Mouse (Mus musculus) splenic B cell, adult 2 months (primary cell): ENCODE results near the gene Trpv2.
A peak's percentile ranks its signal among the peaks of the same experiment; 100 is the strongest.

ENCODE experiments used
- DNase-seq: peaks from one replicate; pipeline ENCODE4 v3.0.0-alpha.2; 2011; ENCODE audit warnings: low read depth, low spot score
- H3K27me3 ChIP-seq: 2 replicates; pipeline ENCODE4 v1.6.1; 2012; ENCODE audit warnings: mild to moderate bottlenecking, low read length, moderate library complexity, mixed read lengths; ENCODE audit not compliant: control insufficient read depth, poor library complexity, insufficient read depth, severe bottlenecking
- H3K36me3 ChIP-seq: 2 replicates; pipeline ENCODE4 v1.6.1; 2012; ENCODE audit warnings: mild to moderate bottlenecking, low read length, moderate library complexity, mixed read lengths; ENCODE audit not compliant: control insufficient read depth, poor library complexity, insufficient read depth, severe bottlenecking

Gene Trpv2

GRCm38 (mm10) chr11:62604886-62605618, 30.8 kb downstream of the Trpv2 start:
- Histone ChIP-seq H3K27me3 (no peaks in the 10 kb centered on the region), H3K36me3 (peaks cover 26% of the 10 kb centered on the region)
- no peak for DNase-seq

- Histone ChIP-seq H3K36me3 (peaks cover 26% of the 10 kb centered on the region), H3K27me3 (no peaks in the 10 kb centered on the region)
- no peak for DNase-seq
Measured at GRCm38 (mm10) chr11:62605619-62606298, 31.5 kb downstream of the Trpv2 start.

- Histone ChIP-seq H3K36me3 (peaks cover 26% of the 10 kb centered on the region), H3K27me3 (no peaks in the 10 kb centered on the region)
- DNase-seq, result no peak
Measured at GRCm38 (mm10) chr11:62606299-62607169, 32.2 kb downstream of the Trpv2 start.

- DNase-seq, result no peak
- Histone ChIP-seq H3K36me3 (peaks cover 26% of the 10 kb centered on the region), H3K27me3 (no peaks in the 10 kb centered on the region)
Measured at GRCm38 (mm10) chr11:62607170-62607951, 33.1 kb downstream of the Trpv2 start.

- H3K27me3 ChIP-seq, result no peaks in the 10 kb centered on the region
- no peak for DNase-seq
Measured at GRCm38 (mm10) chr11:62607952-62608201, 33.6 kb downstream of the Trpv2 start.

GRCm38 (mm10) chr11:62608826-62609675, 34.8 kb downstream of the Trpv2 start:
- DNase-seq, result peak; percentile 25
- Histone ChIP-seq H3K36me3 (peaks cover 22% of the 10 kb centered on the region), H3K27me3 (no peaks in the 10 kb centered on the region)

More at GRCm38 (mm10) chr11:62607952-62608201, 33.6 kb downstream of the Trpv2 start:
- peaks cover 26% of the 10 kb centered on the region for H3K36me3 ChIP-seq

GRCm38 (mm10) chr11:62610304-62610703, 36.0 kb downstream of the Trpv2 start:
- Histone ChIP-seq H3K27me3 (no peaks in the 10 kb centered on the region), H3K36me3 (peaks cover 12% of the 10 kb centered on the region)
- no peak for DNase-seq

GRCm38 (mm10) chr11:62612604-62613003, 38.3 kb downstream of the Trpv2 start:
- H3K27me3 ChIP-seq, result no peaks in the 10 kb centered on the region
- DNase-seq, result no peak

GRCm38 (mm10) chr11:62613657-62614365, 39.5 kb downstream of the Trpv2 start:
- no peaks in the 10 kb centered on the region for H3K27me3 ChIP-seq
- no peaks in the 10 kb centered on the region for H3K36me3 ChIP-seq
- peak; percentile 92 for DNase-seq

More at GRCm38 (mm10) chr11:62612604-62613003, 38.3 kb downstream of the Trpv2 start:
- H3K36me3 ChIP-seq, result no peaks in the 10 kb centered on the region; the same call in 1 of the 2 replicates

- H3K27me3 ChIP-seq, result no peaks in the 10 kb centered on the region
- no peak for DNase-seq
- H3K36me3 ChIP-seq, result no peaks in the 10 kb centered on the region
Measured at GRCm38 (mm10) chr11:62614876-62615410, 40.7 kb downstream of the Trpv2 start.

GRCm38 (mm10) chr11:62615456-62615855, 41.2 kb downstream of the Trpv2 start:
- Histone ChIP-seq H3K36me3 (no peaks in the 10 kb centered on the region), H3K27me3 (no peaks in the 10 kb centered on the region)
- DNase-seq, result no peak

GRCm38 (mm10) chr11:62621079-62621478, 46.8 kb downstream of the Trpv2 start:
- H3K27me3 ChIP-seq, result no peaks in the 10 kb centered on the region
- DNase-seq, result peak; percentile 25
- no peaks in the 10 kb centered on the region for H3K36me3 ChIP-seq
